Mouse (Mus musculus) cerebellum, postnatal 4 days (tissue): ENCODE measurements at regions not wholly inside any gene's neighbourhood (a gene's known extent, or its start where the extent isn't known, plus 50 kb on each side); places are given as distances from the start of the nearest gene placed in this dataset.
A peak's percentile ranks its signal among the peaks of the same experiment; 100 is the strongest.
"Not testable (repeated sequence)": the region's sequence is repeated elsewhere in the genome, so short reads cannot be mapped to it uniquely, and the experiment has no call there.

Experiments
- DNase-seq, 2 experiments: peaks; one replicate each; pipeline ENCODE4 v3.0.0; 2022; ENCODE audit warnings: low spot score in 2 of 2, mixed read lengths in 1 of 2

GRCm38 (mm10) chr5:134848981-134849380, 57.6 kb downstream of the Tmem270 start:
- DNase-seq, result no peak

GRCm38 (mm10) chr5:134848571-134848970, 58.0 kb downstream of the Tmem270 start:
- no peak for DNase-seq

GRCm38 (mm10) chr5:134845416-134845815, 61.1 kb downstream of the Tmem270 start:
- DNase-seq, result no peak

GRCm38 (mm10) chr5:134844216-134844615, 62.3 kb downstream of the Tmem270 start:
- DNase-seq, result not testable (repeated sequence)

- DNase-seq, result no peak
Observed at GRCm38 (mm10) chr5:134841205-134841980, 65.1 kb downstream of the Tmem270 start.

GRCm38 (mm10) chr5:134836489-134836888, 70.0 kb downstream of the Tmem270 start:
- DNase-seq, result no peak

GRCm38 (mm10) chr5:134832896-134833295, 73.6 kb downstream of the Tmem270 start:
- peak in 1 of 2 experiments; percentile 54 for DNase-seq

- DNase-seq, result no peak
Observed at GRCm38 (mm10) chr5:134817671-134818070, 70.5 kb upstream of the Eln start.

GRCm38 (mm10) chr5:134809121-134809520, 62.0 kb upstream of the Eln start:
- DNase-seq, result peak in 1 of 2 experiments; percentile 60

- peak in 1 of 2 experiments; percentile 84 for DNase-seq
Observed at GRCm38 (mm10) chr5:134804291-134805049, 57.3 kb upstream of the Eln start.

GRCm38 (mm10) chr5:134802161-134802719, 55.1 kb upstream of the Eln start:
- no peak for DNase-seq

- no peak for DNase-seq
Observed at GRCm38 (mm10) chr5:134800481-134800880, 53.4 kb upstream of the Eln start.

- no peak for DNase-seq
Observed at GRCm38 (mm10) chr5:134799911-134800310, 52.8 kb upstream of the Eln start.

GRCm38 (mm10) chr5:134797688-134798094, 50.6 kb upstream of the Eln start:
- DNase-seq, result no peak
